Mouse (Mus musculus): ENCODE measurements around the gene Casp9.

DNA sequence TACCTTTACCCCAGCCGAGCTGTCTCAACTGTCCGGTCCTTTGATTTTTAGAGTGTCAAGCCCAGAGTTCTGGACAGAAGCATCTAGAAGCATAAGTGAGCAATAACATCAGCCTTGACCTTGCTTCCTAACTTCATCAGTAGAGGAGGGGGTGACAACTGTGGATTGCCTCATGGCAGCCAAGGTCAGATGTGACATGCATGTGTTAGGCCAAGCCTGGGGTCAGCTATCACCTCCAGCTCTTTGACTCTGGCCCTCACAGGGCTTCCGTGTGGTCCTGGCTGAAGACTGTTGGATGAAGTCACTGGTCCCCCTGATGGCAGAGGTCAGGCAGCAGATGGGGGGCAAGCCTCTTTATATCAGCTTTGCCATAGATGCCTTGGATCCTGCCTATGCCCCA lies 36.3 kb upstream of the Casp9 start:
- TF ChIP-seq CTCF (conservative IDR thresholded peaks at IDR 0.05; ENCODE audit: low read length): no peak
- TF ChIP-seq POU5F1 (IDR thresholded peaks at IDR 0.05; ENCODE audit: borderline replicate concordance, low read length): no peak
